Mouse (Mus musculus): ENCODE measurements at regions not wholly inside any gene's neighbourhood (a gene's known extent, or its start where the extent isn't known, plus 50 kb on each side); places are given as distances from the start of the nearest gene placed in this dataset.

GRCm38 (mm10) chr2:169233151-169234123 is 278.1 kb upstream of the Zfp64 start:
- TF ChIP-seq CTCF (IDR thresholded peaks at IDR 0.05; ENCODE audit: low read depth): no peak
- TF ChIP-seq EP300 (IDR thresholded peaks at IDR 0.05; ENCODE audit: low read depth): no peak
